Mouse (Mus musculus) MEL (cell line): ENCODE results near the gene Snrpa.

ENCODE experiments used
- CTCF ChIP-seq, 3 experiments: IDR thresholded peaks in 2 of 3; conservative IDR thresholded peaks in 1 of 3; 2 replicates each; pipeline ENCODE4 v1.5.1; 2011 to 2012; ENCODE audit warnings: low read length in 3 of 3, low read depth in 2 of 3, mild to moderate bottlenecking in 2 of 3, improper control_type of control experiment in 1 of 3, inconsistent platforms in 1 of 3, mixed read lengths in 1 of 3, moderate library complexity in 1 of 3; ENCODE audit not compliant: control insufficient read depth in 1 of 3, insufficient read depth in 1 of 3, poor library complexity in 1 of 3, severe bottlenecking in 1 of 3
- MYC ChIP-seq: IDR thresholded peaks from 2 replicates; pipeline ENCODE4 v1.6.1; 2011; ENCODE audit warnings: low read depth, mild to moderate bottlenecking, low read length, improper control_type of control experiment, moderate library complexity
- RAD21 ChIP-seq: IDR thresholded peaks from 2 replicates; pipeline ENCODE4 v1.6.1; 2011; ENCODE audit warnings: mild to moderate bottlenecking, low read depth, low read length, improper control_type of control experiment

DNA sequence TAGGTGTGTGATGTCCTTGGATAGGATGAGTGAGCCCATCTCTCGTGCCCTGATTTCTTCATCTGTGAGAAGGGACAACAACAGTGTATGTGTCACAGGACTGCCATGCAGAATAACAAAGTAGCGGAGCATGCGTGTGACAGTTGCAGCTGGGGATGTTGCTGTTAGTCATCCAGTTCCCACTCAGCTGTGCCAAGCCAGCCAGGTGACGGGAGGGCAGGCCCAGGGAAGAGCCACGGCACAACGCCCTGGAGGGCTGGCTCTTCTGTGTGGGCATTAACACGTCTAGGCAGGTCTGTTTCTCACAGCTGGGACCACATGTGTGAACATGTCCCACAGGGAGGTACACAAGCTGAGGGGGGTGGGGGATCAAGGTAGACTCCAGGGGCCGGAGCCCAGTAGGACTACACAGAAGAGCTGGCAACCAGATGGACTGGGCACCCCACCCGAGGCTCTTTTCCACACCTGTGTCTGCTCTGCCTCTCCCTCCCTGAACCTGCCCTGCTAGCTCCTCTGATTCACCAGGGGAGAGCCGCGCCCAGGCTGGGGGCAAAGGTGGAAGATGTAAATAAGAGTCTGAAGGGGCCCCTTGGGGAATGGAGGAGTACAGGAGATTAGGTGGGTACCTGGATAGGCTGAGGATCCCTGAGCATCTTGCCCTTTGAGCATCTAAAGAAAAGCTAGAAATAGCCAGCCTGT lies 29.0 kb upstream of the Snrpa start:
- TF ChIP-seq CTCF (IDR thresholded peaks at IDR 0.05 in 2 of 3, conservative IDR thresholded peaks at IDR 0.05 in 1 of 3; ENCODE audit: control insufficient read depth in 1 of 3, insufficient read depth in 1 of 3, low read depth in 2 of 3, low read length in 3 of 3, poor library complexity in 1 of 3, severe bottlenecking in 1 of 3) (no peak), MYC (no peak), RAD21 (no peak)
